21 mouse cellular contexts compared by ENCODE assay signal in genomic region chr12:110541001-110541400, GRCm38 (mm10).
A peak's percentile ranks its signal among the peaks of the same experiment; 100 is the strongest.
DNase-seq lines count a peak whose midpoint lies in the region; ATAC-seq lines count a peak whose summit lies in the region.
"Had no signal": no experiment of that assay in that cellular context is flagged by ENCODE, and none has a peak within 500 bp of the region (broad histone marks: within the 10 kb centered on the region; RNA-seq: fewer than 3 reads in every experiment).

No protein-coding gene starts in this region.

- no peak overlapping the region for H3K9ac ChIP-seq in midbrain, embryonic 14.5 days (replicated peaks; ENCODE audit: low read length)
- no peak overlapping the region for H3K9ac ChIP-seq in midbrain, embryonic 11.5 days (ENCODE audit: low read length)
- H3K9ac ChIP-seq: embryonic facial prominence, embryonic 15.5 days; forebrain, embryonic 15.5 days; hindbrain, embryonic 13.5 days; kidney, embryonic 15.5 days had no signal

- H3K4me1 ChIP-seq in heart, embryonic 10.5 days: peaks cover 24% of the 10 kb centered on the region; the same call in 1 of the 2 replicates
- no peaks in the 10 kb centered on the region for H3K4me1 ChIP-seq in midbrain, embryonic 14.5 days (ENCODE audit: control insufficient read depth, insufficient read depth, low read length)
- no peaks in the 10 kb centered on the region for H3K4me1 ChIP-seq in midbrain, embryonic 11.5 days (ENCODE audit: control insufficient read depth, insufficient read depth, low read length)
- H3K4me1 ChIP-seq: embryonic facial prominence, embryonic 15.5 days had no signal

- no peaks in the 10 kb centered on the region for H3K9me3 ChIP-seq in heart, embryonic 10.5 days
- H3K9me3 ChIP-seq in midbrain, embryonic 14.5 days (ENCODE audit: control insufficient read depth, low read length): no peaks in the 10 kb centered on the region
- H3K9me3 ChIP-seq in midbrain, embryonic 11.5 days (ENCODE audit: control insufficient read depth, low read length): no peaks in the 10 kb centered on the region
- H3K9me3 ChIP-seq: embryonic facial prominence, embryonic 15.5 days; forebrain, embryonic 10.5 days; forebrain, embryonic 15.5 days; hindbrain, embryonic 13.5 days; kidney, embryonic 15.5 days had no signal

- peaks cover 27% of the 10 kb centered on the region for H3K36me3 ChIP-seq in heart, embryonic 10.5 days
- H3K36me3 ChIP-seq in midbrain, embryonic 14.5 days (ENCODE audit: control insufficient read depth, insufficient read depth, low read length): peaks cover 6% of the 10 kb centered on the region
- H3K36me3 ChIP-seq in midbrain, embryonic 11.5 days (ENCODE audit: control insufficient read depth, insufficient read depth, low read length): no peaks in the 10 kb centered on the region

- peak; percentile 29 to 37 for DNase-seq in adrenal gland, adult 18-20 months (ENCODE audit: low spot score in 2 of 2)
- no peak for DNase-seq in adrenal gland, postnatal 4 days (ENCODE audit: low spot score in 2 of 2)
- peak; percentile 89 for DNase-seq in heart, adult 11 months
- no peak for DNase-seq in heart, embryonic 10.5 days (ENCODE audit: low spot score)
- DNase-seq in midbrain, embryonic 14.5 days: peak; percentile 16
- DNase-seq in midbrain, embryonic 11.5 days (ENCODE audit: low spot score, missing footprints): no peak
- peak; percentile 66 for DNase-seq in adrenal gland, postnatal 14 days
- DNase-seq in frontal cortex, postnatal 10 days (ENCODE audit: low spot score in 2 of 2): no peak
- DNase-seq: cerebellum, adult 2 months; embryo, embryonic 11 days; gastrocnemius, postnatal 14 days; heart, postnatal 10 days; heart, postnatal 4 days; kidney, adult 11 months had no signal

- H3K4me2 ChIP-seq in midbrain, embryonic 14.5 days (ENCODE audit: low read length): no peak overlapping the region
- H3K4me2 ChIP-seq in midbrain, embryonic 11.5 days: no peak overlapping the region
- H3K4me2 ChIP-seq: embryonic facial prominence, embryonic 15.5 days; forebrain, embryonic 15.5 days; hindbrain, embryonic 13.5 days; kidney, embryonic 15.5 days had no signal

- no peaks in the 10 kb centered on the region for H3K27me3 ChIP-seq in heart, embryonic 10.5 days (ENCODE audit: insufficient read depth, poor library complexity, severe bottlenecking)
- H3K27me3 ChIP-seq in midbrain, embryonic 14.5 days (ENCODE audit: control insufficient read depth, insufficient read depth, low read length): no peaks in the 10 kb centered on the region
- no peaks in the 10 kb centered on the region for H3K27me3 ChIP-seq in midbrain, embryonic 11.5 days (ENCODE audit: control insufficient read depth, insufficient read depth, low read length)
- H3K27me3 ChIP-seq: embryonic facial prominence, embryonic 15.5 days; forebrain, embryonic 15.5 days; hindbrain, embryonic 13.5 days; kidney, embryonic 15.5 days had no signal

- WGBS in heart, embryonic 10.5 days: 88% methylated on average over 8 of the region's 8 CpGs
- 81% methylated on average over 8 of the region's 8 CpGs for WGBS in midbrain, embryonic 14.5 days
- WGBS in midbrain, embryonic 11.5 days: 89% methylated on average over 8 of the region's 8 CpGs

- ATAC-seq in midbrain, embryonic 14.5 days (ENCODE audit: low FRiP score, low TSS enrichment): no peak
- ATAC-seq in midbrain, embryonic 11.5 days (ENCODE audit: low FRiP score): no peak
- ATAC-seq: forebrain, embryonic 15.5 days; hindbrain, postnatal 0 days had no signal

- H3K4me3 ChIP-seq in heart, embryonic 10.5 days: no peak overlapping the region
- H3K4me3 ChIP-seq in midbrain, embryonic 14.5 days (replicated peaks; ENCODE audit: low read depth, low read length): no peak overlapping the region
- no peak overlapping the region for H3K4me3 ChIP-seq in midbrain, embryonic 11.5 days (ENCODE audit: low read depth, low read length)
- H3K4me3 ChIP-seq: embryonic facial prominence, embryonic 15.5 days; erythroblast, embryonic 14.5 days; forebrain, embryonic 10.5 days; forebrain, embryonic 15.5 days; hindbrain, embryonic 13.5 days; kidney, embryonic 15.5 days had no signal

- no peak overlapping the region for H3K27ac ChIP-seq in heart, embryonic 10.5 days
- no peak overlapping the region for H3K27ac ChIP-seq in midbrain, embryonic 14.5 days (replicated peaks; ENCODE audit: low read depth, low read length)
- no peak overlapping the region for H3K27ac ChIP-seq in midbrain, embryonic 11.5 days (ENCODE audit: low read depth, low read length)
- H3K27ac ChIP-seq: embryonic facial prominence, embryonic 15.5 days; forebrain, embryonic 15.5 days; hindbrain, embryonic 13.5 days; hindbrain, postnatal 0 days; kidney, embryonic 15.5 days had no signal

Comparison
In these comparisons a context has a peak if more than half of its experiments do, and no peak if none do; other contexts are left out.
1. DNase-seq: peak in adrenal gland, adult 18-20 months (2 of 2), heart, adult 11 months (single experiment), midbrain, embryonic 14.5 days (single experiment) and adrenal gland, postnatal 14 days (single experiment); none in adrenal gland, postnatal 4 days (0 of 2), heart, embryonic 10.5 days (single experiment), midbrain, embryonic 11.5 days (single experiment) and frontal cortex, postnatal 10 days (0 of 2).